Mouse (Mus musculus) stomach, embryonic 15.5 days (tissue): ENCODE measurements around the gene Map9. TPM values are rescaled to one million over a fixed set of nuclear protein-coding genes. Genes with fewer than 3 reads are reported as not detected.

Experiments
- ATAC-seq: fragments of 200-750 bp; cut with Nextera tagmentation; 2 replicates; pipeline ENCODE4 v1.8.0; 2017; ENCODE audit warnings: low read depth, moderate number of reproducible peaks, moderate TSS enrichment; ENCODE audit not compliant: insufficient read depth, low FRiP score
- H3K27ac ChIP-seq: fragments of 300-500 bp; sonication (generic); 2 replicates; pipeline ENCODE4 v1.5.1; 2015; ENCODE audit warnings: mild to moderate bottlenecking, inconsistent platforms
- H3K27me3 ChIP-seq: fragments of 300-500 bp; sonication (generic); replicated peaks from 2 replicates; pipeline ENCODE4 v1.6.1; 2015; ENCODE audit warnings: inconsistent platforms
- H3K36me3 ChIP-seq: fragments of 300-500 bp; sonication (generic); 2 replicates; pipeline ENCODE4 v1.6.1; 2015; ENCODE audit warnings: inconsistent platforms
- H3K4me1 ChIP-seq: fragments of 300-500 bp; sonication (generic); 2 replicates; pipeline ENCODE4 v1.6.1; 2015; ENCODE audit warnings: inconsistent platforms
- H3K4me2 ChIP-seq: fragments of 300-500 bp; sonication (generic); 2 replicates; pipeline ENCODE4 v1.6.1; 2015; ENCODE audit warnings: mild to moderate bottlenecking, inconsistent platforms
- H3K4me3 ChIP-seq: fragments of 300-500 bp; sonication (generic); replicated peaks from 2 replicates; pipeline ENCODE4 v1.5.1; 2015; ENCODE audit warnings: inconsistent platforms
- H3K9ac ChIP-seq: fragments of 300-500 bp; sonication (generic); 2 replicates; pipeline ENCODE4 v1.6.1; 2015; ENCODE audit warnings: inconsistent platforms
- H3K9me3 ChIP-seq: fragments of 300-500 bp; sonication (generic); 2 replicates; pipeline ENCODE4 v1.6.1; 2016; ENCODE audit warnings: inconsistent platforms
- WGBS: fragments of 180-500 bp; shearing (Covaris S2); methylation state at CpG from one replicate; pipeline ENCODE4 v1.1.7; 2015; 5-methylcytosine and 5-hydroxymethylcytosine counted together
- polyA plus RNA-seq: library from polyadenylated mRNA; unstranded; fragments of >200 nt; fragmentation: Nextera tagmentation; extraction: Ambion mirVana; gene quantifications from 2 replicates; pipeline ENCODE4 v1.2.1, GENCODE M21; 2015

Map9 gene
- polyA plus RNA-seq, 1 experiment from 2014 or later, result 6.9 TPM

GRCm38 (mm10) chr3:82364505-82364904, 6.7 kb downstream of the Map9 start:
- WGBS, result 74% methylated on average over 8 of the region's 8 CpGs
- Histone ChIP-seq H3K9ac (no peak overlapping the region), H3K27ac (no peak overlapping the region), H3K4me2 (no peak overlapping the region), H3K4me1 (peaks cover 2% of the 10 kb centered on the region; the same call in 1 of the 2 replicates), H3K27me3 (no peaks in the 10 kb centered on the region), H3K9me3 (no peaks in the 10 kb centered on the region), H3K4me3 (no peak overlapping the region), H3K36me3 (no peaks in the 10 kb centered on the region)
- ATAC-seq, result no peak; the same call in 1 of the 2 replicates

GRCm38 (mm10) chr3:82364988-82365387, 7.1 kb downstream of the Map9 start:
- ATAC-seq, result 0 out of 2 replicates have a peak, but pooled peaks have one; percentile 22
- Histone ChIP-seq H3K4me3 (no peak overlapping the region), H3K9ac (no peak overlapping the region), H3K27me3 (no peaks in the 10 kb centered on the region), H3K4me2 (no peak overlapping the region), H3K9me3 (no peaks in the 10 kb centered on the region), H3K27ac (no peak overlapping the region), H3K4me1 (peaks cover 5% of the 10 kb centered on the region; the same call in 1 of the 2 replicates), H3K36me3 (no peaks in the 10 kb centered on the region)
- 31% methylated on average over 4 of the region's 4 CpGs for WGBS

GRCm38 (mm10) chr3:82369063-82369860, 11.4 kb downstream of the Map9 start:
- no peak overlapping the region for H3K9ac ChIP-seq
- peaks cover 5% of the 10 kb centered on the region; the same call in 1 of the 2 replicates for H3K4me1 ChIP-seq
- no peaks in the 10 kb centered on the region for H3K36me3 ChIP-seq
- H3K4me3 ChIP-seq, result no peak overlapping the region
- no peak overlapping the region for H3K4me2 ChIP-seq
- H3K9me3 ChIP-seq, result no peaks in the 10 kb centered on the region
- 68% methylated on average over 21 of the region's 21 CpGs for WGBS
- H3K27me3 ChIP-seq, result no peaks in the 10 kb centered on the region
- H3K27ac ChIP-seq, result no peak overlapping the region
- ATAC-seq, result no peak

- Histone ChIP-seq H3K27ac (no peak overlapping the region), H3K4me2 (no peak overlapping the region), H3K9ac (no peak overlapping the region), H3K27me3 (no peaks in the 10 kb centered on the region), H3K9me3 (no peaks in the 10 kb centered on the region), H3K36me3 (no peaks in the 10 kb centered on the region), H3K4me3 (no peak overlapping the region), H3K4me1 (peaks cover 5% of the 10 kb centered on the region; the same call in 1 of the 2 replicates)
- 74% methylated on average over 10 of the region's 10 CpGs for WGBS
- no peak for ATAC-seq
Measured at GRCm38 (mm10) chr3:82370439-82371011, 12.7 kb downstream of the Map9 start.

- no peak for ATAC-seq
- H3K4me3 ChIP-seq, result no peak overlapping the region
- no peaks in the 10 kb centered on the region for H3K9me3 ChIP-seq
Measured at GRCm38 (mm10) chr3:82376965-82377364, 19.1 kb downstream of the Map9 start.

GRCm38 (mm10) chr3:82382325-82382724, 24.5 kb downstream of the Map9 start:
- Histone ChIP-seq H3K27me3 (no peaks in the 10 kb centered on the region), H3K4me2 (no peak overlapping the region), H3K9ac (no peak overlapping the region), H3K27ac (no peak overlapping the region), H3K36me3 (0 out of 2 replicates have a peak, but pooled peaks cover 2% of the 10 kb centered on the region), H3K4me3 (no peak overlapping the region), H3K9me3 (no peaks in the 10 kb centered on the region), H3K4me1 (no peaks in the 10 kb centered on the region)
- WGBS, result 78% methylated on average over 11 of the region's 11 CpGs
- no peak for ATAC-seq

More at GRCm38 (mm10) chr3:82376965-82377364, 19.1 kb downstream of the Map9 start:
- 86% methylated on average over 14 of the region's 14 CpGs for WGBS
- H3K27me3 ChIP-seq, result no peaks in the 10 kb centered on the region
- H3K4me2 ChIP-seq, result no peak overlapping the region
- no peaks in the 10 kb centered on the region for H3K4me1 ChIP-seq
- no peak overlapping the region for H3K9ac ChIP-seq
- H3K36me3 ChIP-seq, result no peaks in the 10 kb centered on the region
- no peak overlapping the region for H3K27ac ChIP-seq

GRCm38 (mm10) chr3:82385091-82385490, 27.2 kb downstream of the Map9 start:
- no peak overlapping the region for H3K4me3 ChIP-seq
- no peaks in the 10 kb centered on the region for H3K27me3 ChIP-seq
- no peaks in the 10 kb centered on the region for H3K9me3 ChIP-seq
- no peak overlapping the region for H3K27ac ChIP-seq
- H3K4me1 ChIP-seq, result no peaks in the 10 kb centered on the region
- no peak overlapping the region for H3K4me2 ChIP-seq
- 0 out of 2 replicates have a peak, but pooled peaks cover 2% of the 10 kb centered on the region for H3K36me3 ChIP-seq
- no peak overlapping the region for H3K9ac ChIP-seq
- WGBS, result 80% methylated on average over 8 of the region's 8 CpGs
- no peak for ATAC-seq

- Histone ChIP-seq H3K4me1 (no peaks in the 10 kb centered on the region), H3K9me3 (no peaks in the 10 kb centered on the region), H3K27me3 (no peaks in the 10 kb centered on the region), H3K27ac (no peak overlapping the region), H3K4me2 (no peak overlapping the region), H3K9ac (no peak overlapping the region), H3K36me3 (no peaks in the 10 kb centered on the region), H3K4me3 (no peak overlapping the region)
- no peak for ATAC-seq
- 85% methylated on average over 6 of the region's 6 CpGs for WGBS
Measured at GRCm38 (mm10) chr3:82405830-82406229, 48.0 kb downstream of the Map9 start.

GRCm38 (mm10) chr3:82406336-82406735, 48.5 kb downstream of the Map9 start:
- no peak overlapping the region for H3K4me2 ChIP-seq
- H3K4me1 ChIP-seq, result no peaks in the 10 kb centered on the region
- H3K9me3 ChIP-seq, result no peaks in the 10 kb centered on the region
- no peak for ATAC-seq
- no peak overlapping the region for H3K9ac ChIP-seq
- H3K36me3 ChIP-seq, result no peaks in the 10 kb centered on the region
- no peak overlapping the region for H3K27ac ChIP-seq
- no peak overlapping the region for H3K4me3 ChIP-seq
- WGBS, result 75% methylated on average over 3 of the region's 3 CpGs
- no peaks in the 10 kb centered on the region for H3K27me3 ChIP-seq

GRCm38 (mm10) chr3:82407432-82407831, 49.6 kb downstream of the Map9 start:
- WGBS, result 41% methylated on average over 2 of the region's 2 CpGs
- no peak overlapping the region for H3K4me2 ChIP-seq
- no peaks in the 10 kb centered on the region for H3K27me3 ChIP-seq

GRCm38 (mm10) chr3:82412397-82412796, 54.6 kb downstream of the Map9 start:
- H3K27me3 ChIP-seq, result no peaks in the 10 kb centered on the region
- H3K4me3 ChIP-seq, result no peak overlapping the region
- no peaks in the 10 kb centered on the region for H3K9me3 ChIP-seq
- no peak overlapping the region for H3K4me2 ChIP-seq
- H3K27ac ChIP-seq, result no peak overlapping the region
- no peak overlapping the region for H3K9ac ChIP-seq
- no peaks in the 10 kb centered on the region for H3K36me3 ChIP-seq
- no peaks in the 10 kb centered on the region for H3K4me1 ChIP-seq
- no peak for ATAC-seq

More at GRCm38 (mm10) chr3:82407432-82407831, 49.6 kb downstream of the Map9 start:
- H3K9ac ChIP-seq, result no peak overlapping the region
- no peak overlapping the region for H3K27ac ChIP-seq
- no peak overlapping the region for H3K4me3 ChIP-seq
- no peaks in the 10 kb centered on the region for H3K36me3 ChIP-seq
- no peaks in the 10 kb centered on the region for H3K9me3 ChIP-seq
- ATAC-seq, result no peak
- H3K4me1 ChIP-seq, result no peaks in the 10 kb centered on the region

GRCm38 (mm10) chr3:82417958-82418357, 60.1 kb downstream of the Map9 start:
- Histone ChIP-seq H3K4me3 (no peak overlapping the region), H3K27me3 (no peaks in the 10 kb centered on the region), H3K27ac (no peak overlapping the region), H3K4me1 (no peaks in the 10 kb centered on the region), H3K9ac (no peak overlapping the region), H3K36me3 (no peaks in the 10 kb centered on the region), H3K4me2 (no peak overlapping the region), H3K9me3 (no peaks in the 10 kb centered on the region)
- WGBS, result 82% methylated on average over 3 of the region's 3 CpGs
- no peak for ATAC-seq
